Mouse (Mus musculus): ENCODE measurements around the gene Prlr.
A peak's percentile ranks its signal among the peaks of the same experiment; 100 is the strongest.

Gene Prlr

GRCm38 (mm10) chr15:10236812-10237211, 59.8 kb downstream of the Prlr start:
- DNase-seq: no peak

GRCm38 (mm10) chr15:10238454-10238853, 61.4 kb downstream of the Prlr start:
- no peak for DNase-seq

- DNase-seq: no peak
Observed at GRCm38 (mm10) chr15:10240228-10240795, 63.3 kb downstream of the Prlr start.

DNA sequence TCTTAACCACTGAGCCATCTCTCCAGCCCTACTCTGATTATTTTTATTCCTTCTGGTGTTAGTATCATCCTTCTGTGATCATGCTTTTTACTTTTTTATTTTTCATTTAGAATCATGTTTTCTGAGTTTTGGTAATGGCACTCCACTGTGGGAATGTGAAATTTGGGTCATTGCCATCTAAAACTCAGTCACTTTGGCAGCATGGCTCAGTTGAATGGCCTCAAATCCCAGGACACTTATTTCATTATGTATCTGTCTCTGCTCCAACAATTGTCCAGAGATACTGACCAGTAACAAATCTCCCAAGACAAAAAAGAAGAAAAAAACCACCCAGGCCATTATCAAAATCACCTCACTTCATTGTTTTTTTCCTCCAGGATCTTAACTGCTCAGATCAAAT, 65.2 kb downstream of the Prlr start:
- no peak for DNase-seq

DNA sequence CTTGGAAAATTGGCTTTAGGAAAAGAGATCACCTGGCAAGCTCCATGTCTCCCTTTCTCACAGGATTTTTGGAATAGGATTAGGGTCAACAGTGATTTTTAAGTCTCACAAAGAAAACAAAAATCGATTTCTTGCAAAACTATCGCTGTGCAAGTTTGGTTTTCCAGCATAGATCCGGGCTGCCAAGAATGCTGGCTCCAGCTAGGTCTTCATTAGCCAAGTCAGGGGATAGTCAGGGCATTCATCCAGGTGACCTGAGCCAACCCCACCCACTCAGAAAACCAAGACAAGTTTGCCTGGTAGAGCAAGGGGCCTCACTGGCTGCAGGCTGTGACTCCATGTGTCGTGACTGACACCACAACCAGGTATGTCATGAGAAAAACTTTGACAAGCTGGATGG, 72.2 kb downstream of the Prlr start:
- peak; percentile 18 for DNase-seq

GRCm38 (mm10) chr15:10250784-10251183, 73.7 kb downstream of the Prlr start:
- no peak for DNase-seq

GRCm38 (mm10) chr15:10252526-10252925, 75.5 kb downstream of the Prlr start:
- no peak for DNase-seq

- DNase-seq: no peak
Observed at GRCm38 (mm10) chr15:10262219-10262618, 85.2 kb downstream of the Prlr start.

DNA sequence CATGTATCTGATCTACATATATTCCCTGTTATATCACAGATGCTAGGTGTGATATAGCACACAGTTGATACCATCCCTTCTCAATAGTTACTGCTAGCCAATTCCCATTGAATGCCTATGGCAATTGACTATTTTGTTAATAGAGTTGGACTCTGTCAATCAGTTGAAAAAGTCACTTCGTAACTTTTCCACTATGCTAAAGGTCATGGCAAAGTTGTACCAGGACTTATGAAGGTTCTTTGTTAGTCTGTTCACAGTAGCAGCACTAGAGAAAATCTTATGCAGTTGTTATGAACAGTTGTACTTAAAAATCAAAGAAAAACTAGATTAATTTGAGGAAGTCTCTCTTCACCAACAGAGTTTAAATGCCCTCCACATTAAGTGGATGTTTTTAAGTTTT, 85.6 kb downstream of the Prlr start:
- DNase-seq: peak; percentile 24

DNA sequence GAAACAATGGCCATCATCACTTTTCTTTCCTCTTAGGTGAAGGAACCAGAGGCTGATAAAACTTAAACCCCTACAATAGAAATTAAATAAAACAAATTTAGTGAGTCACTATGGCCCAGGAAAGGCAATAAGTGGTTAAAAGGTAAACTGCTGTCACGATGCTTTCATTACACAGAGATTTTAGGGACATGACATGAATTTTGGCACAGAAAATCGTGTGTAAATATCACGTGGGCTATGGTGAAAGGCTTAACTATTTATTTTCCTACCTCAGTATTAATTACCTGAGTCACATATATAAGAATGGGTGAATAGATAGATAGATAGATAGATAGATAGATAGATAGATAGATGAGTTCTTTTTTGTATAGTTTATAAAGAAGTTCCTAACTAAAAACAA, 86.4 kb downstream of the Prlr start:
- no peak for DNase-seq

GRCm38 (mm10) chr15:10264885-10265284, 87.8 kb downstream of the Prlr start:
- no peak for DNase-seq

GRCm38 (mm10) chr15:10267251-10267650, 90.2 kb downstream of the Prlr start:
- DNase-seq: no peak

GRCm38 (mm10) chr15:10276386-10276785, 99.3 kb downstream of the Prlr start:
- peak; percentile 48 for DNase-seq

- peak; percentile 86 for DNase-seq
Observed at GRCm38 (mm10) chr15:10277461-10277860, 100.4 kb downstream of the Prlr start.

GRCm38 (mm10) chr15:10281546-10281945, 104.5 kb downstream of the Prlr start:
- peak; percentile 95 for DNase-seq

DNA sequence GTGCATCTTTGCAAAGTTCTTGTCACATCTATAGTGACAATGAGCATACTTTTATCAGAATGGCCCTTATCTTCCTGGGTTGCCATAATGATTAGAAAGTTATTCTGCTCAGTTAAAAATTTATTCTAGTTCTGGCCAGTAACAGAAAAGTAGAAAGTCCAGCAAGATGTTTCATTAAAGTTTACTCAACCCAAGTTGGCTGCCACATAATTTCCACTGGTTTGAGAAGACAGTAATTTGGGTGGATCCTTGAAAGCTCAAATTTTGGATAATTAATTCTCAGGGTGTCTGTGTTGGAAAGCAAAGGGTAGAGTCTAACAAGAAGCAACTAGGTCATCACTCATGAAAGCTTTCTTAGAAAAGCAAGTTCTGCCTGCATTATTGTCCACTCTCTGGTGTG, 106.6 kb downstream of the Prlr start:
- peak; percentile 82 for DNase-seq

DNA sequence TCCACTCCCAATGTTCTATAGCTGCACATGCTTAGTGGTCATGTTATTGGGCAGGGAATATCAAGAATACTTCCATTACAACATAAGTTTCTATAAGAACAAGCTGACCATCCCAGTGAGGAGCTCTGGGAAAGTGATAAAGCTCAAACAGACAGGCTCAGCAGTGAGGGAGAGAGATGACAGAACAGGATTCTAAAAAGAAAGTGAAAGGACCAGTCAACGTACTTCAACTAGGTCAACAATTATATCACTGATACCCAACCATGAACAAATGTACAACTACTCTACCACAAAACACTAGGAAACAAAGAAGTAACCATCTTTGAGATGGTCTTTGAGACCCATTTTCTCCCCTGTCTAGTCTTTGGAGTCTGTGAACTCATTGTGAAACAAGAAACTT, 119.5 kb downstream of the Prlr start:
- DNase-seq: no peak

- no peak for DNase-seq
Observed at GRCm38 (mm10) chr15:10298058-10298457, 121.0 kb downstream of the Prlr start.

DNA sequence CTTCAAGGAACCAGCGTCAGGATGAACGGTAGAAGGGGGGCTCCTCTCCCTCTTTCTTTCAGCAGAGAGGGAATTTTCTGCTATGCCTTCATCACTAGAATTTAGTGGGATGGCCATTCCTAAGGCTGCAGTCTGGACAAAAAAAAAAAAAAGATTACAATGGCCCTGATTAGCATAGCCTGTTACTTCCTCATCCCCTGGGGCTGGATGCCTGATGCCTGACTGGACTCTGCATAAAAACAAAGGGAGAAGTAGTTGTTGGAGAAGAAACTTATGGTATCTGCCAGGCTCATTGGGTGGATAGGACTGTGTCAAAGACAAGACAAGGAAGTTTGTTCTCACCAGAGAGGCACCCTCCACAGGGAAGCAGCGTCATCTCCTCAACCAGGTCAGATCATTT, 122.4 kb downstream of the Prlr start:
- DNase-seq: no peak

GRCm38 (mm10) chr15:10306461-10306860, 129.4 kb downstream of the Prlr start:
- DNase-seq: no peak

GRCm38 (mm10) chr15:10311826-10312225, 134.8 kb downstream of the Prlr start:
- no peak for DNase-seq

DNA sequence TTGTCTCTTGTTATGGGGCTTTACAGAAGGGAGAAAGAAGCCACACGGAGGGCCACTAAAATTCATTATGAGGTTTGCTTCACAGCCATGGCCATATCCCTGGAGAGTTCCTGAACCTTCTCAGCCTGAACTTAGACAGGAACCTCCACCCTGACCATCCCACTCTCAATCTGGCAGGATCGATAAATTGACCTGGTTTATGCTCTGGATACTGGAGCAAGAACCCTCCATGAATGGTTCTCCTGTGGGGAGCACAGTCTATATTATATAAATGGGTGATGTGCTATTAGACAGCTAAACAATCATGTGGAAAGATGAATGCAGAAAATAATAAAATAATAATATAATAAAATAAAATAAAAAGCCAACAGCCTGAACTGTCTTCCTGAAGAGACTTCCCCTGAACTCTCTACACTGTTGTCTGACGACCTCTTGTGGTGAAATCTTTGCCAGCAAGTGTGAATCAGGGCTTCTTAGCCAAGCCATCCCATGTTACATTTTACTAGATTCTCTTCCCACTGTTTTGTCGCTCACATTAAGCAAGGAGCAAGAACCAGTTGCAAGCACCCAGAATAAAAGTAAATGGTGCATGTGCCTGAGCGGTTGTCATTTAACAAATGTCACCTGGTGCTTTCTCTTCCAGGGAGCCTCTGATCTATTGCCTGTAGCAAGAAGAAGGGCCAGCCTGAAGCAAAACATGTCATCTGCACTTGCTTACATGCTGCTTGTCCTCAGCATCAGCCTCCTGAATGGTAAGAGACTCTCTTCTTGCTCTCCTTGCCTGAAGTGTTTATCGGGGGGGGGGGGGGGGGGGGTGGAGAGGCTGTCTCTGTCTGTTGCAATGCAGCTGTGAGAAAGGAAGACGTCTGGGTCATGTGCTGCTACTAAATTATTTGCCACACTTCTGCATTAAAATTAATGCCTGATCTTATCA, 136.8 kb downstream of the Prlr start:
- DNase-seq: peak; percentile 76

DNA sequence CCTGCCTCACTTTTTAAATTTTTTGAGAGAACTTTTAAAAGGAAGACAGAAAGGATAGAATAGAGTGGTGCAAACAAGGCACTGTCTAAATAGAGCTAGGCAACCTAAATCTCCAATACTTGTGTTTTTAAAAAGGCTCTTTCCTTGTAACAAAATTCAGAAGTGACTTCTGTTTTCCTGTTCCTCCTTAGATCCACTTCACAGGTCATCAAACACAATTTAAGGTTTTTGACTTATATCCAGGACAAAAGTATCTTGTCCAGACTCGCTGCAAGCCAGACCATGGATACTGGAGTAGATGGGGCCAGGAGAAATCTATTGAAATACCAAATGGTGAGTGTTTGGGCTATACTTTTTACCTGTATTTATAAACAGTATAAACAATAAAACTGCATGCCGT, 148.0 kb downstream of the Prlr start, which contains the start of gene Gm21973:
Gene Gm21973 (plus strand): TSS at position 301 of the 400 bp plus-strand sequence.
- DNase-seq: no peak

DNA sequence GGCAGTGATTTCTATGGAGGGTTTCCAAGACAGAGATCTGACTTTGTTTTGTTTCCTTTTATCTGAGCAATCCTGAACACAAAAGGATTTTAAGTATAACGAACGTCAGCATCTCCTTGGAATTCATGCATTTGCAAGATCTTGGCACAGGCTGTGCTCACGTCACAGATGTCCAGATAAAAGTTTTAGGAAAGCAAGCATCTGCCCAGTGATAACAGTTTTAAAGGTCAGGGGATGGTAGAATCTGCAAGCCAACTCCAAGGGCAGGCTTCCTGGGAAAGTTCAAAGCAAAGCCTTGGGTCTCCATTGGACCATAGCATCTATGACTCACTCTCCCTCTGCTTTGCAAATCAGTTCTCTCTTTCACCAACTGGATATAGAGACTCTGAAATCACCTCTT, 153.6 kb downstream of the Prlr start:
- no peak for DNase-seq
